Mouse (Mus musculus) mesoderm, embryonic 11.5 days (tissue): ENCODE results near the gene Chst2.

Source experiments
- DNase-seq: peaks from one replicate; pipeline ENCODE4 v3.0.0-alpha.2; 2012; ENCODE audit warnings: low read depth, low spot score

The Chst2 gene

GRCm38 (mm10) chr9:95406571-95407561 is at the start of gene Chst2:
Gene Chst2 (minus strand): TSS chr9:95406722.
- peak; percentile 88 for DNase-seq

- DNase-seq: no peak
Measured at GRCm38 (mm10) chr9:95451931-95452330, 45.4 kb upstream of the Chst2 start.

GRCm38 (mm10) chr9:95450586-95450985 is 44.1 kb upstream of the Chst2 start:
- no peak for DNase-seq

GRCm38 (mm10) chr9:95442321-95442731 is 35.8 kb upstream of the Chst2 start:
- DNase-seq: peak; percentile 59

GRCm38 (mm10) chr9:95437883-95438282 is 31.4 kb upstream of the Chst2 start:
- DNase-seq: no peak

- DNase-seq: no peak
Measured at GRCm38 (mm10) chr9:95436294-95436613, 29.7 kb upstream of the Chst2 start.

- no peak for DNase-seq
Measured at GRCm38 (mm10) chr9:95435506-95436293, 29.2 kb upstream of the Chst2 start.

- no peak for DNase-seq
Measured at GRCm38 (mm10) chr9:95428277-95428676, 21.8 kb upstream of the Chst2 start.

GRCm38 (mm10) chr9:95413911-95414310 is 7.4 kb upstream of the Chst2 start:
- DNase-seq: no peak

GRCm38 (mm10) chr9:95412047-95412446 is 5.5 kb upstream of the Chst2 start:
- no peak for DNase-seq

GRCm38 (mm10) chr9:95407586-95408220 is 1.2 kb upstream of the Chst2 start:
- peak; percentile 70 for DNase-seq

- peak; percentile 37 for DNase-seq
Measured at GRCm38 (mm10) chr9:95405946-95406570, 464 bp downstream of the Chst2 start.

GRCm38 (mm10) chr9:95405511-95405945 is 994 bp downstream of the Chst2 start:
- DNase-seq: peak; percentile 56

- DNase-seq: no peak
Measured at GRCm38 (mm10) chr9:95404811-95405465, 1.6 kb downstream of the Chst2 start.

GRCm38 (mm10) chr9:95401686-95402085 is 4.8 kb downstream of the Chst2 start:
- no peak for DNase-seq

GRCm38 (mm10) chr9:95392011-95392410 is 14.5 kb downstream of the Chst2 start:
- DNase-seq: no peak

- DNase-seq: no peak
Measured at GRCm38 (mm10) chr9:95389956-95390355, 16.6 kb downstream of the Chst2 start.

- no peak for DNase-seq
Measured at GRCm38 (mm10) chr9:95387881-95388380, 18.6 kb downstream of the Chst2 start.

- DNase-seq: no peak
Measured at GRCm38 (mm10) chr9:95375966-95376365, 30.6 kb downstream of the Chst2 start.

GRCm38 (mm10) chr9:95375336-95375735 is 31.2 kb downstream of the Chst2 start:
- no peak for DNase-seq

GRCm38 (mm10) chr9:95373741-95374140 is 32.8 kb downstream of the Chst2 start:
- DNase-seq: no peak
